20 mouse cellular contexts compared by ENCODE assay signal in the genomic region with DNA sequence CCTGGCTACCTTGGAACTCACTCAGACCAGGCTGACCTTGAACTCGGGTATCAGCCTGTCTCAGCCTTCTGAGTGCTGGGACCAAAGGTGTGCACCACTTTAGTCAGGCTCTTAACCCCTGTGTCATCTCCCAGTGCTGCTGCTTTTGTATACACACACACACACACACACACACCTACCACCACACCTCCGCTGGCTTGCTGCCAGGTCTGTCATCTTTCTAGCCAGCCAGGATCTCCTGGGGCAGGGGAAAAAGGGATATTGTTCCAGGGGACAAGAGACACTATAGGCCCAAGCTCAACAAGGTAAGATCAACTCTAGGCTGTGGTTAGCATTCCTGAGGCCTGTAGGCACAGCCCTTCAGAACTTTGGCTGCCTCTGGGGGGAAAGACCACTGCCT. TPM values are rescaled to one million over a fixed set of nuclear protein-coding genes. Genes with fewer than 3 reads are reported as not detected.
DNase-seq lines count a peak whose midpoint lies in the region; ATAC-seq and TF ChIP-seq lines count a peak whose summit lies in the region.
"Had no signal": no experiment of that assay in that cellular context is flagged by ENCODE, and none has a peak within 500 bp of the region (broad histone marks: within the 10 kb centered on the region; RNA-seq: fewer than 3 reads in every experiment).

No protein-coding gene starts in this region.

- no peaks in the 10 kb centered on the region for H3K9me3 ChIP-seq in forebrain, embryonic 13.5 days (replicated peaks)
- no peaks in the 10 kb centered on the region for H3K9me3 ChIP-seq in forebrain, embryonic 11.5 days (ENCODE audit: control insufficient read depth, low read length)
- no peaks in the 10 kb centered on the region for H3K9me3 ChIP-seq in midbrain, embryonic 12.5 days
- no peaks in the 10 kb centered on the region for H3K9me3 ChIP-seq in midbrain, postnatal 0 days (ENCODE audit: low read length)
- H3K9me3 ChIP-seq: embryonic facial prominence, embryonic 15.5 days; liver, embryonic 13.5 days; stomach, embryonic 15.5 days had no signal

- H3K4me1 ChIP-seq in forebrain, embryonic 13.5 days = peaks cover 77% of the 10 kb centered on the region
- H3K4me1 ChIP-seq in forebrain, embryonic 11.5 days (replicated peaks; ENCODE audit: control insufficient read depth, insufficient read depth, low read length) = peaks cover 26% of the 10 kb centered on the region
- H3K4me1 ChIP-seq in midbrain, embryonic 12.5 days = peaks cover 72% of the 10 kb centered on the region
- H3K4me1 ChIP-seq in midbrain, postnatal 0 days (ENCODE audit: insufficient read depth, low read length) = peaks cover 12% of the 10 kb centered on the region; the same call in 1 of the 2 replicates

- no peaks in the 10 kb centered on the region for H3K79me2 ChIP-seq in myocyte (ENCODE audit: control insufficient read depth, insufficient read depth)

- H3K27me3 ChIP-seq in forebrain, embryonic 13.5 days = peaks cover 53% of the 10 kb centered on the region
- no peaks in the 10 kb centered on the region for H3K27me3 ChIP-seq in forebrain, embryonic 11.5 days (ENCODE audit: control insufficient read depth, insufficient read depth, low read length)
- H3K27me3 ChIP-seq in midbrain, embryonic 12.5 days = no peaks in the 10 kb centered on the region
- no peaks in the 10 kb centered on the region for H3K27me3 ChIP-seq in midbrain, postnatal 0 days (ENCODE audit: insufficient read depth, low read length)
- H3K27me3 ChIP-seq in myocyte (ENCODE audit: control insufficient read depth, insufficient read depth, insufficient read length) = no peaks in the 10 kb centered on the region
- H3K27me3 ChIP-seq: embryonic facial prominence, embryonic 15.5 days; liver, embryonic 13.5 days; stomach, embryonic 15.5 days had no signal

- ATAC-seq in forebrain, embryonic 13.5 days = no peak
- no peak for ATAC-seq in forebrain, embryonic 11.5 days (replicated peaks; ENCODE audit: low FRiP score)
- no peak for ATAC-seq in midbrain, embryonic 12.5 days (ENCODE audit: low FRiP score, low read depth)
- ATAC-seq in midbrain, postnatal 0 days (ENCODE audit: low FRiP score) = no peak
- ATAC-seq: inflammation-experienced regulatory T-cells, adult 6 months; lung, postnatal 0 days had no signal

- H3K27ac ChIP-seq in forebrain, embryonic 13.5 days = peak overlapping the region; percentile 2
- no peak overlapping the region for H3K27ac ChIP-seq in forebrain, embryonic 11.5 days (ENCODE audit: low read depth, low read length)
- peak overlapping the region; percentile 60 for H3K27ac ChIP-seq in midbrain, embryonic 12.5 days (replicated peaks)
- H3K27ac ChIP-seq in midbrain, postnatal 0 days (ENCODE audit: low read depth, low read length) = no peak overlapping the region
- H3K27ac ChIP-seq: embryonic facial prominence, embryonic 15.5 days; liver, embryonic 13.5 days; stomach, embryonic 15.5 days had no signal

- no peak overlapping the region for H3K9ac ChIP-seq in forebrain, embryonic 13.5 days
- H3K9ac ChIP-seq in forebrain, embryonic 11.5 days (ENCODE audit: low read length) = no peak overlapping the region
- H3K9ac ChIP-seq in midbrain, embryonic 12.5 days (replicated peaks) = no peak overlapping the region
- H3K9ac ChIP-seq in midbrain, postnatal 0 days (replicated peaks; ENCODE audit: low read length, poor library complexity, severe bottlenecking) = no peak overlapping the region
- H3K9ac ChIP-seq: embryonic facial prominence, embryonic 15.5 days; liver, embryonic 13.5 days; stomach, embryonic 15.5 days had no signal

- 71% methylated on average over 2 of the region's 2 CpGs for WGBS in forebrain, embryonic 13.5 days
- 90% methylated on average over 2 of the region's 2 CpGs for WGBS in forebrain, embryonic 11.5 days
- 89% methylated on average over 2 of the region's 2 CpGs for WGBS in midbrain, embryonic 12.5 days
- 93% methylated on average over 2 of the region's 2 CpGs for WGBS in midbrain, postnatal 0 days

- no peak for TF ChIP-seq CTCF in midbrain, postnatal 0 days (IDR thresholded peaks at IDR 0.05)

- peaks cover 34% of the 10 kb centered on the region for H3K36me3 ChIP-seq in forebrain, embryonic 13.5 days (ENCODE audit: poor library complexity, severe bottlenecking)
- H3K36me3 ChIP-seq in forebrain, embryonic 11.5 days (ENCODE audit: control insufficient read depth, insufficient read depth, low read length) = peaks cover 9% of the 10 kb centered on the region; the same call in 1 of the 2 replicates
- peaks cover 69% of the 10 kb centered on the region for H3K36me3 ChIP-seq in midbrain, embryonic 12.5 days
- H3K36me3 ChIP-seq in midbrain, postnatal 0 days (ENCODE audit: insufficient read depth, low read length) = peaks cover 10% of the 10 kb centered on the region
- H3K36me3 ChIP-seq in myocyte (ENCODE audit: control insufficient read depth, insufficient read depth) = no peaks in the 10 kb centered on the region

- no peak overlapping the region for H3K4me2 ChIP-seq in forebrain, embryonic 13.5 days
- no peak overlapping the region for H3K4me2 ChIP-seq in forebrain, embryonic 11.5 days (ENCODE audit: low read depth, low read length, severe bottlenecking)
- no peak overlapping the region for H3K4me2 ChIP-seq in midbrain, embryonic 12.5 days (replicated peaks)
- H3K4me2 ChIP-seq in midbrain, postnatal 0 days (ENCODE audit: low read depth, low read length, poor library complexity, severe bottlenecking) = no peak overlapping the region
- peak overlapping the region; percentile 30 for H3K4me2 ChIP-seq in myocyte (ENCODE audit: low read depth)
- H3K4me2 ChIP-seq: embryonic facial prominence, embryonic 15.5 days; heart, embryonic 11.5 days; liver, embryonic 13.5 days; stomach, embryonic 15.5 days had no signal

- no peak overlapping the region for H3ac ChIP-seq in myocyte (ENCODE audit: control insufficient read depth, insufficient read length)

- no peak for DNase-seq in forebrain, embryonic 11.5 days (ENCODE audit: low spot score)
- DNase-seq in kidney, postnatal 10 days = peak; percentile 56
- no peak for DNase-seq in kidney, postnatal 36 days
- no peak for DNase-seq in midbrain, postnatal 0 days (ENCODE audit: low spot score)
- no peak for DNase-seq in kidney, adult 18-20 months
- DNase-seq: adrenal gland, postnatal 14 days; embryo, embryonic 11 days; heart, postnatal 10 days; kidney, adult 8-10 months; kidney, postnatal 25 days; liver, embryonic 13.5 days; thymus, adult 2 months had no signal

- TF ChIP-seq POLR2A in myocyte (IDR thresholded peaks at IDR 0.05; ENCODE audit: insufficient read length, low read depth) = no peak

- no peak overlapping the region for H3K4me3 ChIP-seq in forebrain, embryonic 13.5 days
- H3K4me3 ChIP-seq in forebrain, embryonic 11.5 days (ENCODE audit: low read depth, low read length) = no peak overlapping the region
- H3K4me3 ChIP-seq in midbrain, embryonic 12.5 days = no peak overlapping the region
- no peak overlapping the region for H3K4me3 ChIP-seq in midbrain, postnatal 0 days (ENCODE audit: low read depth, low read length)
- no peak overlapping the region for H3K4me3 ChIP-seq in myocyte
- H3K4me3 ChIP-seq: embryonic facial prominence, embryonic 15.5 days; liver, embryonic 13.5 days; stomach, embryonic 15.5 days had no signal

TF ChIP-seq in myocyte, 11 proteins besides CTCF, POLR2A, EP300 and RAD21:
- TF ChIP-seq MAX (IDR thresholded peaks at IDR 0.05; ENCODE audit: low read depth) = no peak
- no peak for TF ChIP-seq REST (IDR thresholded peaks at IDR 0.05; ENCODE audit: insufficient read depth, insufficient read length)
- TF ChIP-seq TCF3 (IDR thresholded peaks at IDR 0.05; ENCODE audit: insufficient read length, low read depth) = no peak
- no peak for TF ChIP-seq E2F4 (IDR thresholded peaks at IDR 0.05; ENCODE audit: insufficient read depth)
- TF ChIP-seq CEBPB (IDR thresholded peaks at IDR 0.05; ENCODE audit: insufficient read depth, poor library complexity, severe bottlenecking) = no peak
- TF ChIP-seq MYOG (IDR thresholded peaks at IDR 0.05; ENCODE audit: control insufficient read depth in 1 of 3, insufficient read depth in 1 of 3, insufficient read length in 2 of 3, low read depth in 2 of 3) = no peak
- TF ChIP-seq POLR2AphosphoS2 (IDR thresholded peaks at IDR 0.05; ENCODE audit: insufficient read length, low read depth) = no peak
- TF ChIP-seq SRF (IDR thresholded peaks at IDR 0.05; ENCODE audit: control insufficient read depth, insufficient read length, low read depth) = no peak
- no peak for TF ChIP-seq TCF12 (IDR thresholded peaks at IDR 0.05; ENCODE audit: insufficient read depth, poor library complexity, severe bottlenecking)
- no peak for TF ChIP-seq MYOD1 (IDR thresholded peaks at IDR 0.05; ENCODE audit: control insufficient read depth in 1 of 3, insufficient read length in 2 of 3, low read depth in 2 of 3)
- TF ChIP-seq USF1 (IDR thresholded peaks at IDR 0.05; ENCODE audit: low read depth) = no peak

RNA-seq across cellular contexts. Expression of a gene that starts 34.5 kb away (rescaled TPM):
- 17.2 TPM in 2 replicates for polyA plus RNA-seq in forebrain, embryonic 13.5 days (2015; fragmentation: Nextera tagmentation; extraction: Ambion mirVana)
- polyA plus RNA-seq in forebrain, embryonic 11.5 days (2014; fragmentation: Nextera tagmentation; extraction: Ambion mirVana) = 25.2 and 30.3 TPM in 2 replicates
- 25.1 and 26.1 TPM in 2 replicates for polyA plus RNA-seq in midbrain, embryonic 12.5 days (2016; fragmentation: Nextera tagmentation; extraction: Ambion mirVana)
- total RNA-seq in midbrain, postnatal 0 days (2014; rRNA removed) = 39.9 and 49.8 TPM in 2 replicates
- polyA plus RNA-seq in midbrain, postnatal 0 days (2015; fragmentation: Nextera tagmentation; extraction: Ambion mirVana) = 5.9 and 9.5 TPM in 2 replicates
- polyA plus RNA-seq in myocyte (2012; fragmentation: generic; extraction: Trizol) = 6.3 TPM
- polyA plus RNA-seq: inflammation-experienced regulatory T-cells, adult 6 months had no signal

Comparison
In these comparisons a context has a peak if more than half of its experiments do, and no peak if none do; other contexts are left out.
1. H3K27ac ChIP-seq: peak in forebrain, embryonic 13.5 days (single experiment) and midbrain, embryonic 12.5 days (single experiment); none in forebrain, embryonic 11.5 days (single experiment) and midbrain, postnatal 0 days (single experiment).